Mouse (Mus musculus) myocyte (in vitro differentiated cells): ENCODE results near the gene Lpcat1.

Source experiments
- CEBPB ChIP-seq: IDR thresholded peaks from 2 replicates; pipeline ENCODE4 v1.6.1; 2011; ENCODE audit warnings: mild to moderate bottlenecking, moderate library complexity; ENCODE audit not compliant: poor library complexity, insufficient read depth, severe bottlenecking
- E2F4 ChIP-seq: IDR thresholded peaks from one replicate; pipeline ENCODE4 v1.6.1; 2011; ENCODE audit warnings: mild to moderate bottlenecking, control low read depth, moderate library complexity; ENCODE audit not compliant: insufficient read depth
- MAX ChIP-seq: IDR thresholded peaks from one replicate; pipeline ENCODE4 v1.6.1; 2011; ENCODE audit warnings: low read depth, mild to moderate bottlenecking, control low read depth
- POLR2A ChIP-seq: IDR thresholded peaks from one replicate; pipeline ENCODE4 v1.6.1; 2011; ENCODE audit warnings: low read depth, mild to moderate bottlenecking, control low read depth, moderate library complexity; ENCODE audit not compliant: insufficient read length
- POLR2AphosphoS2 ChIP-seq: IDR thresholded peaks from one replicate; pipeline ENCODE4 v1.6.1; 2011; ENCODE audit warnings: low read depth, control low read depth; ENCODE audit not compliant: insufficient read length
- REST ChIP-seq: IDR thresholded peaks from one replicate; pipeline ENCODE4 v1.6.1; 2011; ENCODE audit warnings: mild to moderate bottlenecking, control low read depth, moderate library complexity; ENCODE audit not compliant: insufficient read depth, insufficient read length
- TCF12 ChIP-seq: IDR thresholded peaks from one replicate; pipeline ENCODE4 v1.6.1; 2011; ENCODE audit warnings: mild to moderate bottlenecking, control low read depth; ENCODE audit not compliant: poor library complexity, insufficient read depth, severe bottlenecking
- USF1 ChIP-seq: IDR thresholded peaks from one replicate; pipeline ENCODE4 v1.6.1; 2011; ENCODE audit warnings: low read depth, mild to moderate bottlenecking, control low read depth, moderate library complexity

DNA sequence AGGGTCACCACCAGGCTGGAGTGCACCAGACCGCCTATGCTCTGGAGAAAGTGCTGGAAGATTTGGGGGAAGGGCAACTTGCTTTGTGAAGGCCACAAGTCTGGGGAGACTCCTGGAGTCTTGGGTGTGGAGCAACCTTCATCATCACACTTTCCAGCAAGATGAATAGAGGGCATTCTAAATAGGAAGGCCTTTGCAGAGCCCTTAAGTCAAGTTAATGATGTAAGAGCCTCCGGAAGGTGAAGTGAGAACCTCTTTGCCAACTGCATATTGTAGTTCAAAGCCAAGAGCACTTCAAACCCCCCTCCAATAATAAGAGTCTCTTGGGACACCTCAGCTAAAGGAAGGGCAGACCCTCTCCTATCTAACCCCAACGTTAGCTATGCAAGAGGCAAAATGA lies 18.3 kb upstream of the Lpcat1 start:
- TF ChIP-seq POLR2AphosphoS2 (no peak), CEBPB (no peak), POLR2A (no peak), USF1 (no peak), E2F4 (no peak), MAX (no peak), TCF12 (no peak), REST (no peak)
